Mouse (Mus musculus) thymus, postnatal 0 days (tissue): Measurements from ENCODE around the gene Kif17. TPM values are rescaled to one million over a fixed set of nuclear protein-coding genes. Genes with fewer than 3 reads are reported as not detected.

Source experiments
- DNase-seq: peaks from one replicate; pipeline ENCODE4 v3.0.0-alpha.2; 2015; ENCODE audit warnings: low spot score
- polyA plus RNA-seq: library from polyadenylated mRNA; unstranded; fragments of >200 nt; fragmentation: Nextera tagmentation; extraction: Ambion mirVana; gene quantifications from 2 replicates; pipeline ENCODE4 v1.2.1, GENCODE M21; 2015

Kif17 gene
- polyA plus RNA-seq, 1 experiment from 2014 or later, result 0.60 TPM

DNA sequence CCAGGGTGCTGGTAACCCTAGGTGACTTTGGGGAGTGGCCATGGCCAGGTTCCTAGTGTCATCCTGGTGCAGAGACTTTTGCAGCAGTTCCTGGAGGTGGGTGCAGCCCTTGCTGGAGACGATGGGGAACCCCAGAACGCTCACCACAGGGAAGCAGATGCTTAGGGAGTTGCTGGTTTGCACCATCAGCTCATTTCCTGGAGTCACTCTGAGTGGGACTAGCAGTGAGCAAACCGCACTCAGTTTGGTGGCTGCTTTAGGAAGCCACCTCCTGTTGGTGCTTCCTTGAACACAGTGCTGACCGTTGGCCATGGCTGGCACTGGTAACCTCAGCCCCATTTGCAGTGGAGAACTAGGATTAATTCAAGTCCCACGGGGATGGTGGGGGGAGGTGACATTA, 9.2 kb downstream of the Kif17 start:
- DNase-seq, result peak; percentile 25

DNA sequence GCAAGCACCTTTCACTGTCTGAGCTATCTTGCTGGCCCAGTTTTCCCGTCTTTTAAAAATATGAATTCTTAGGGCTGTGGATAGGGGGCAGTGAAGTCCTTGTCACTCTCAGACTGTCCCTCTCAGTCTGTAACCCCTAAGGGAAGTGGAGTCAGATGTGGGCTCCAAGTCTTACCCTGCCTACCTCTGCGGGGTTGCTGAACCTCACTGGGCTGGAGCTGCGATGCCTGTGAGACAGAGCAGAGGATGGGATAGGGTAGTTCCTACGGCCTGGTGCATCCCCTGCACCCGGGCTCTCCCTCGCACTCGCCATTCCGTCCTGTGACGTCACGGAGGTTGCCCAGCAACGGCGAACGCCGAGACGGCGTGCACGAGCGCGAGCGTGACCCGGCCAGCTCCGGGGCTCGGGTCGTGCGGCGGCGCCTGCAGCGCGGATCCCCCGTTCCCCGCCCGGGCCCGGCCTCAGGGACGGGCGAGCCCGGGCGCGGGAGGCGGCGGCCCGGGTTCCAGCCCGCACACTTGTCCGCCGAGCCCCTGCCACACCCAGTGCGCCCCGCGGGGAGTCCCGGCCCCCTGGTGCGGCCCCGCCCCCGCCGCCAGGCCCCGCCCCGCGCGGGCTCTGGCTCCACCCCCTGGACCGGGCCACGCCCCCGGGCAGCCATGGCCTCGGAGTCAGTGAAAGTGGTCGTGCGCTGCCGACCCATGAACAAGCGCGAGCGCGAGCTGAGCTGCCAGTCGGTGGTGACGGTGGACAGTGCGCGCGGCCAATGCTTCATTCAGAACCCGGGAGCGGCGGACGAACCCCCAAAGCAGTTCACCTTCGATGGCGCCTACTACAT, 11.8 kb downstream of the Kif17 start:
- DNase-seq, result peak; percentile 79

- DNase-seq, result no peak
These were observed 17.6 kb downstream of the Kif17 start for GRCm38 (mm10) chr4:138267869-138268268.

GRCm38 (mm10) chr4:138272011-138272997, 22.1 kb downstream of the Kif17 start:
- no peak for DNase-seq

GRCm38 (mm10) chr4:138278346-138278745, 28.1 kb downstream of the Kif17 start:
- DNase-seq, result no peak

DNA sequence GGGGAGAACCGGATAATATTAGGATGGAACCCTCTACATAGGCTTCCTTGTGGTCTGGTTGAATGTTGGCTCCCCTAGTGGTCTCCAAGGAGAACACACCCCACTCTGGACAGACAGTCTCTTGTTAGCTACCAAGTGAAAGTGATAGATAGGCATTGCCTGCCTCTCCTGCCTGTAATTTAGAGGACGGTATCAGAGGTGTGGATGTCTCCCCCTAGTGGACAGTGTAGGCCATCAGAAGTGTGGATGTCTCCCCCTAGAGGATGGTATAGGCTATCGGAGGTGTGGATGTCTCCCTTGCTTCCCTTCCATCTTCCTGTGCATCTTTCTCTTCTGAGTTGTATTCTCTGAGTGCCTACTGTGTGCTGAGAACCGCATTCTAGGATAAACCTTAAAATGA, 32.6 kb downstream of the Kif17 start:
- peak; percentile 90 for DNase-seq

GRCm38 (mm10) chr4:138286411-138286810, 36.2 kb downstream of the Kif17 start:
- DNase-seq, result peak; percentile 57

DNA sequence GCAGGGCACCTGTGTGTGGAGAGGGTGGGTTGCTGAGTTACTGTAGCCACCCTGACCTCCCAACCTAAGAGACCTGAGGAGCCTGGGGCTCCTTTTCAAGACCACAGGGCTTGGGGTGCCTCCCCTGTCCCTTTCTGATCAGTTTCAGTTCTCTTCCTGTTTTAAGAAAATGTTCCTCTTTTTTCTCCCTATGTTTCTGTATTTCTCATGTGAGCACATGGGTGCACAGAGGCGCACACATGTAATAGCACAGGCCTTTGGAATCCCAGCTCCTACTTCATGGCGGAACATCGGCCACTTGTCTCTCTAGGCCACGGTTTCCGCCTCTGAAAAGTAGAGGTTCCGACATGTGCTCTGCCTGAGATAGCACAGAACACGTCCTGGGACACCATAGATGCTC, 38.5 kb downstream of the Kif17 start:
- no peak for DNase-seq

DNA sequence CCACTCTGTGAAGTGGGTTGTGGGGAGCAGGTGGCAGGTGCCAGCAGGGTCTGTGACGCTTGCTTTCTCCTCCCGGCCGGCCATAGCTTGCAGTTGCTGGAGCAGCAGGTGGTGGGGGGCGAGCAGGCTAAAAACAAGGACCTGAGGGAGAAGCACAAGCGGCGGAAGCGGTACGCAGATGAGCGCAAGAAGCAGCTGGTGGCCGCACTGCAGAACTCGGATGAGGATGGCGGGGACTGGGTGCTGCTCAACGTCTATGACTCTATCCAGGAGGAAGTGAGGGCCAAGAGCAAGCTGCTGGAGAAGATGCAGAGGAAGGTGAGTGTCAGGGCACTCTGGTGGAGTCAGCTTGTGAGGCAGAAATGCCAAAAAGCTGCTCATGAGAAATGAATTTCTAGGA, 41.8 kb downstream of the Kif17 start:
- no peak for DNase-seq

DNA sequence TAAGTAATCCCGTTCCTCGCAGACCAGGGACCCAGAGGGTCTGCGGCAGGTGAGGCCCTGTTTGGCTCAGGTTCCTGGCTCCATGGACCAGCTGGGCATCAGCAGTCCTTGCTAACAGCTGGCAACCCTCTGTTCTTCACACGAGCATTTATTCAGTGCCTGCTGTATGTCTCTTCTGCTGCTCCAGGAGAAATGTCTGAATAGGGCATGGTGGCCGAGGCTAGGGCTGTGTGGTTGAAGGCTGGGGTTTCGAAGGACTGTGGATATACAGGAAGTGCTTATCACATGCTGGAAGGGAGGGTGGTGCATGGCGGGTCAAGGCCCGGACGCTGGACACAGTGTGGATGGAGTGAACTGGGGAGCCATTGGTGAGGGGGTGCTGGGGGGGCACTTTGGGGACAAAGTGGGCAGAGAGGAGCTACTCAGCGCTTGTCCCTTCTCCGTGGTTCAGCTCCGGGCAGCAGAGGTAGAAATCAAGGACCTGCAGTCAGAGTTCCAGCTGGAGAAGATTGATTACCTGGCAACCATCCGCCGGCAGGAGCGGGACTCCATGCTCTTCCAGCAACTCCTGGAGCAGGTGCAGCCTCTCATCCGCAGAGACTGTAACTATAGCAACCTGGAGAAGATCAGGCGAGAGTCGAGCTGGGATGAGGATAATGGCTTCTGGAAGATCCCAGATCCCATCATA, 43.2 kb downstream of the Kif17 start:
- no peak for DNase-seq

DNA sequence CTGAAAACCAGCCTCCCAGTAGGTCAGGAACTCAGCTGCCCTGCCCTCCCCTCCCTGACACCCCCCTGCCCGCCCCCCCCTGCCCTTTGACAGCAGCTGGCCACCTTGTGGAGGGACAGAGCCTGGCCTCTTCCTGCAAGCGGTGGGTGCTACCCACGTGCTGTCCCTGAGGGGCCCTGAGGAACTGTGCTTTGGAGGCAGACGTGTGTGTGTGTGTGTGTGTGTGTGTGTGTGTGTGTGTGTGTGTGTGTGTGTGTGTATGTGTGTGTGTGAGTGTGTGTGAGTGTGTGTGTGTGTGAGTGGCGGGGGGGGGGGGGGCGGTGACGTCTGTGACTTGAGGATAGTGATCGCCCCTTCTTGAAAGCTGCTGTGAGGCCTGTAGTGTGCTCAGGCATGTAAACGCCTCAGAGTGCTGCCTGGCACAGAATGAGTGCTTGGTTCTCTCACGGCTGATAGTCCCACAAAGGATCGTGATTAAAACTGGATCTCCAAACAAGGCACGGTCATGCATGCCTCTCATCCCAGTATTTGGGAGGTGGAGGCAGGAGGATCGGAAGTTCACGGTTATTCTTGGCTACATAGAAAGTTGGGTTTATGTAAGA, 43.8 kb downstream of the Kif17 start:
- no peak for DNase-seq

- no peak for DNase-seq
These were observed 51.1 kb downstream of the Kif17 start for GRCm38 (mm10) chr4:138301271-138301780.

- no peak for DNase-seq
These were observed 52.8 kb downstream of the Kif17 start for GRCm38 (mm10) chr4:138303011-138303410.

DNA sequence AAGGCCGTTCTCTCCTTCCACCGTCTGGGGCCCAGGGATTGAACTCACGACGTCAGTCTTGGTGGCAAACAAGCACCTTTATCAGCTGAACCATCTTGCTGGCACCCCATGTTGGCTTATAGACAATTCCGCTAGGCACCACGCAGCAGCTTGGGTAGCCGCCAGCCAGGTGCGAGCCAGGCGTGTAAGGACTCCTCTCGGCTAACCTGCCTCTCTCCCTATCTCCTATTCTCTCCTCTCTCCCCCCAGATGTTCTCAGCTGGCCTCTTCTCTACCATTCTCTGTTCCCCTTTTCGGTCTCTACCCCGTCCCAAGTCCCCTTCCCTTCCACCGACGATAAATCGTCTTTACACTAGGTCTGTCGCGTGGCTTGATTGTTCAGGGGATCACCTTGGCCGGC, 53.5 kb downstream of the Kif17 start:
- DNase-seq, result no peak

DNA sequence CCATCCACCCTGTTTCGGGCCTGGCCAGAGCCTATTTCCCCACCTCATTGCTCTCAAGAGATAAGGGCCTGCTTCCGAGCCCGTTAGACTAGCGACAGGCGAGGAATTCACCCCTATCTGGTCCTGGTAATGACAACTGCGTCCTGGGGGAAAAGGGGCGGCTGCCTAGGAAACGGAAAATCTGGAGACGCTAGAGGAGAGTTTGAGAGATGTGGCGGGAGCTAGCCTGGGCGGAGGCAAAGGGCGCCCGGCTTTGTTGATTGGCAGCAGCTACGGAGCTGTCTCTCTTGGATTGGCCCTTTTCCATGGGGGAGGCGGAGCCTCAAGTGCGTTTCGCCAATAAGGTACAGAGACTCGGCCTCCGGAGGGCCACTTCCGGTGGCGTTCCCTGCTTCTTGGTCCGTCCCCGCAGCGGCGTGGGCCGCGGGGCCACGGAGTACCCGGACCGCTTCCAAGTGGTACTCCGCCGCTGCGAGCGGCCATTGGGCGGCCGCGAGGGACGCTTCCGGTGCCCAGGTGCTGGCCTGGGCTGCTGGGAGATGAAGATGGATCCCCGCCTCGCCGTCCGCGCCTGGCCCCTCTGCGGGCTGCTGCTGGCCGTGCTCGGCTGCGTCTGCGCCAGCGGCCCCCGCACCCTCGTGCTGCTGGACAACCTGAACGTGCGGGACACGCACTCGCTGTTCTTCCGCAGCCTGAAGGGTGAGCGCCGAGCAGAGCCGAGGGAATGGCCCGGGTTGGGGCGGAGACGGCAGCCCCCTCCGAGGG, 54.3 kb downstream of the Kif17 start, which contains the start of gene Ddost:
Gene Ddost (plus strand): TSS at position 391 of the 765 bp plus-strand sequence.
- DNase-seq, result peak; percentile 97

DNA sequence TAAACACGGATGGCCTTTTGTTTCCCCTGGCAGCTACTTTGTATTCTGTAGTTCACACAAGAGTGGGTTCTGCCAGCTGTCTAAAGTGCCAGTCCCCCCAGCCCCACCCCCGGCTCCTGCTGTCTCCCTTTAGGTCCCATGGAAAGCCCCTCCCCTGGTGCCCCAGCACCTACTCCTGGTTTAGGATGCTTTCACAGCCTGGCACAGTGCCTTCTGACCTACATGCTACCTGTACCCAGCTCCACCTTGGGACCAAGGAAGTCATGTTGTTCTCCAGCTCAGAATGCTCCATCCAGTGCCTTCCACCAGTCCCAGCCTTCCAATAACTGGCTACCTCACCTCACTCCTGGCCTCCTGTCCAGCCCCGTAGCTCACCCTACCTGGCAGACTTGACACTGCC, 56.8 kb downstream of the Kif17 start:
- DNase-seq, result no peak

- no peak for DNase-seq
These were observed 57.5 kb downstream of the Kif17 start for GRCm38 (mm10) chr4:138307739-138308138.

DNA sequence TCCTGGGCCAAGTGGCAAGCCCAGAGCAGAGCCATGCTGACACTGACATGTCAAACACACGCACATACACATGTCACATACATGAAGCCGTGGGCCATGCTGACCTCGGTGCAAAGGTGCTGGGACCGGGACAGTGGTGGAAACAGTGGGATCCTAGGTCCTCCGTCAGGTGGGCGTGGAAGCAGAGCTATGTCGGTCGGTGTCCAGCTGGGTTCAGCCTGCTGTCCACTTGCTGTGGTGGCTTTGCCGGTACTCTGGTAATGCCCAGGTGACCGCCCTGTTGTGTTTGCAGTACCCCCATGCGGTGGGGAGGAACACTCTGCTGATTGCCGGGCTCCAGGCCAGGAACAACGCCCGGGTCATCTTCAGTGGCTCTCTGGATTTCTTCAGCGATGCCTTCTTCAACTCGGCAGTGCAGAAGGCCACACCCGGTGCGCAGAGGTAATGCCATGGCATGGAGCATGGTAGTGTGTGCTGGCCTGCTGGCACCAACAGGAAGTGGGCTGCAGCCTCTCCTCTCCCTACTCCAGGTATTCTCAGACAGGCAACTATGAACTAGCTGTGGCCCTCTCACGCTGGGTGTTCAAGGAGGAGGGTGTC, 60.2 kb downstream of the Kif17 start:
- DNase-seq, result no peak

DNA sequence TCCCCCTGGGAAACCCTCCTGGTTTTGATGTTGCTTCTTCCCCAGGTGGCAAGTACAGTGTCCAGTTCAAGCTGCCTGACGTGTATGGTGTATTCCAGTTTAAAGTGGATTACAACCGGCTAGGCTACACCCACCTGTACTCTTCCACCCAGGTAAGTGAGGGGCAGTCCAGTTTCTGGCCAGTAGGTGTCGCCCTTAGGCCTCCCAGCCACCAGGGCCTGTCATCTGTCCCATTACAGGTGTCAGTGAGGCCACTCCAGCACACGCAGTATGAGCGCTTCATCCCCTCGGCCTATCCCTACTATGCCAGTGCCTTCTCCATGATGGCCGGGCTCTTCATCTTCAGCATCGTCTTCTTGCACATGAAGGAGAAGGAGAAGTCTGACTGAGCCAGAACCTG, 61.4 kb downstream of the Kif17 start:
- peak; percentile 43 for DNase-seq

DNA sequence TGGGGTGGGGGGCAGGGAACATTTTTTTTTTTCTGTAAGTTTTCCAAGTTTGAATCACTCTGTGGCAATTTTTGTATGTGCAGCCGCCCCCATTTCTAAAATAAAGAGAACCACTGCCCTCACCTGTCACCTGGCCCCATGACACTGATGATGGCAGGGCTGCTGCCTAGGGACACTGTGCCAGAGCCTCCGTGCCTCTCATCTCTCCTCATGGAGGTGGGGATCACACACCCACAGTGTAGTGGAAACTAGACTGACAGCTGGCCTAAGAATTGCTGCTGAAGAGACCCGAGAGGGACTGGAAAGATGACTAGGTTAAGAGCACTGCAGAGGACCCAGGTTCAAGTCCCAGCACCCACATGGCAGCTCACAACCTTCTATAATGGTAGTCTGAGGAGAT, 61.9 kb downstream of the Kif17 start:
- DNase-seq, result no peak
